Mouse (Mus musculus): ENCODE results near the gene Nhlh1.
A peak's percentile ranks its signal among the peaks of the same experiment; 100 is the strongest.

Gene Nhlh1

GRCm38 (mm10) chr1:172016660-172017516 lies 40.5 kb downstream of the Nhlh1 start:
- no peak for DNase-seq (ENCODE audit: low spot score)

- DNase-seq (ENCODE audit: low spot score) = no peak
Measured at GRCm38 (mm10) chr1:172016031-172016430, 41.3 kb downstream of the Nhlh1 start.

- no peak for DNase-seq (ENCODE audit: low spot score)
Measured at GRCm38 (mm10) chr1:172015312-172015939, 41.9 kb downstream of the Nhlh1 start.

GRCm38 (mm10) chr1:172014771-172015170 lies 42.6 kb downstream of the Nhlh1 start:
- no peak for DNase-seq (ENCODE audit: low spot score)

- peak; percentile 60 for DNase-seq (ENCODE audit: low spot score)
Measured at GRCm38 (mm10) chr1:172012030-172012429, 45.3 kb downstream of the Nhlh1 start.

GRCm38 (mm10) chr1:172010042-172010824 lies 47.1 kb downstream of the Nhlh1 start:
- no peak for DNase-seq (ENCODE audit: low spot score)

GRCm38 (mm10) chr1:172009406-172009805 lies 48.0 kb downstream of the Nhlh1 start:
- no peak for DNase-seq (ENCODE audit: low spot score)

- DNase-seq (ENCODE audit: low spot score) = no peak
Measured at GRCm38 (mm10) chr1:172008351-172008750, 49.0 kb downstream of the Nhlh1 start.

- DNase-seq (ENCODE audit: low spot score) = no peak
Measured at GRCm38 (mm10) chr1:172007761-172008160, 49.6 kb downstream of the Nhlh1 start.

All from urinary bladder, postnatal 25 days (tissue).